Mouse (Mus musculus) olfactory bulb, adult 2 months (tissue): Measurements from ENCODE around the gene Churc1.

Experiments
- CTCF ChIP-seq: fragments of 200-500 bp; IDR thresholded peaks from 2 replicates; pipeline ENCODE4 v1.5.1; 2012; ENCODE audit warnings: low read depth, mild to moderate bottlenecking, low read length, moderate library complexity; ENCODE audit not compliant: insufficient read depth
- POLR2A ChIP-seq: fragments of 200-500 bp; IDR thresholded peaks from 2 replicates; pipeline ENCODE4 v1.6.1; 2012; ENCODE audit warnings: mild to moderate bottlenecking, low read depth, low read length, moderate library complexity; ENCODE audit not compliant: insufficient read depth

- TF ChIP-seq CTCF: no peak
- no peak for TF ChIP-seq POLR2A
These were observed 48.2 kb downstream of the Churc1 start for GRCm38 (mm10) chr12:76813543-76813942.
